Mouse (Mus musculus) testis, adult 2 months (tissue): ENCODE measurements around the gene Rfx7.

Experiments used
- CTCF ChIP-seq: fragments of 200-500 bp; IDR thresholded peaks from 2 replicates; pipeline ENCODE4 v1.5.1; 2012; ENCODE audit warnings: low read depth, mild to moderate bottlenecking, inconsistent platforms, low read length, moderate library complexity; ENCODE audit not compliant: control insufficient read depth, insufficient read depth, insufficient replicate concordance
- POLR2A ChIP-seq: fragments of 200-500 bp; IDR thresholded peaks from 2 replicates; pipeline ENCODE4 v1.6.1; 2012; ENCODE audit warnings: low read depth, mild to moderate bottlenecking, inconsistent platforms, low read length, moderate library complexity; ENCODE audit not compliant: control insufficient read depth

- no peak for TF ChIP-seq CTCF
- TF ChIP-seq POLR2A = no peak
These were observed 31.2 kb downstream of the Rfx7 start for GRCm38 (mm10) chr9:72563277-72563676.
